Mouse (Mus musculus) cerebellum, postnatal 10 days (tissue): ENCODE measurements at regions not wholly inside any gene's neighbourhood (a gene's known extent, or its start where the extent isn't known, plus 50 kb on each side); places are given as distances from the start of the nearest gene placed in this dataset.
A peak's percentile ranks its signal among the peaks of the same experiment; 100 is the strongest.

ENCODE experiments used
- DNase-seq, 2 experiments: peaks; one replicate each; pipeline ENCODE4 v3.0.0; 2021; ENCODE audit warnings: mixed read lengths in 2 of 2

- DNase-seq: no peak
These were observed 230.3 kb upstream of the Runx1 start for GRCm38 (mm10) chr16:93056295-93056694.

GRCm38 (mm10) chr16:93055545-93055944, 229.6 kb upstream of the Runx1 start:
- DNase-seq: no peak

GRCm38 (mm10) chr16:93051233-93051632, 225.3 kb upstream of the Runx1 start:
- DNase-seq: no peak

GRCm38 (mm10) chr16:93048418-93048932, 222.5 kb upstream of the Runx1 start:
- DNase-seq: peak; percentile 17 to 30

- DNase-seq: no peak
These were observed 221.6 kb upstream of the Runx1 start for GRCm38 (mm10) chr16:93047594-93047993.

- no peak for DNase-seq
These were observed 220.3 kb upstream of the Runx1 start for GRCm38 (mm10) chr16:93046221-93046620.

- no peak for DNase-seq
These were observed 217.4 kb upstream of the Runx1 start for GRCm38 (mm10) chr16:93043355-93043754.

- DNase-seq: no peak
These were observed 217.0 kb upstream of the Runx1 start for GRCm38 (mm10) chr16:93042941-93043340.

- DNase-seq: no peak
These were observed 216.5 kb upstream of the Runx1 start for GRCm38 (mm10) chr16:93042491-93042890.

- no peak for DNase-seq
These were observed 215.9 kb upstream of the Runx1 start for GRCm38 (mm10) chr16:93041887-93042286.

- DNase-seq: no peak
These were observed 215.4 kb upstream of the Runx1 start for GRCm38 (mm10) chr16:93041399-93041798.

GRCm38 (mm10) chr16:93035626-93036025, 209.7 kb upstream of the Runx1 start:
- DNase-seq: no peak

GRCm38 (mm10) chr16:93033943-93034342, 208.0 kb upstream of the Runx1 start:
- no peak for DNase-seq

- DNase-seq: no peak
These were observed 205.7 kb upstream of the Runx1 start for GRCm38 (mm10) chr16:93031624-93032023.

GRCm38 (mm10) chr16:93028640-93029039, 202.7 kb upstream of the Runx1 start:
- DNase-seq: no peak

GRCm38 (mm10) chr16:93028016-93028415, 202.1 kb upstream of the Runx1 start:
- no peak for DNase-seq

GRCm38 (mm10) chr16:93026094-93026648, 200.2 kb upstream of the Runx1 start:
- DNase-seq: no peak

GRCm38 (mm10) chr16:93019800-93020555, 194.0 kb upstream of the Runx1 start:
- no peak for DNase-seq

GRCm38 (mm10) chr16:93018766-93019165, 192.8 kb upstream of the Runx1 start:
- no peak for DNase-seq

GRCm38 (mm10) chr16:93017025-93017424, 191.1 kb upstream of the Runx1 start:
- DNase-seq: no peak

- DNase-seq: no peak
These were observed 189.7 kb upstream of the Runx1 start for GRCm38 (mm10) chr16:93015636-93016035.

- no peak for DNase-seq
These were observed 189.0 kb upstream of the Runx1 start for GRCm38 (mm10) chr16:93014991-93015390.

GRCm38 (mm10) chr16:93013881-93014280, 187.9 kb upstream of the Runx1 start:
- no peak for DNase-seq

GRCm38 (mm10) chr16:93013256-93013655, 187.3 kb upstream of the Runx1 start:
- no peak for DNase-seq
